In genomic region chr5:35888959-35889358, GRCm38 (mm10) we compare ENCODE assay signal across 12 mouse cellular contexts. TPM values are rescaled to one million over a fixed set of nuclear protein-coding genes. Genes with fewer than 3 reads are reported as not detected.
DNase-seq lines count a peak whose midpoint lies in the region; ATAC-seq and TF ChIP-seq lines count a peak whose summit lies in the region.
"Had no signal": no experiment of that assay in that cellular context is flagged by ENCODE, and none has a peak within 500 bp of the region (broad histone marks: within the 10 kb centered on the region; RNA-seq: fewer than 3 reads in every experiment).

No protein-coding gene starts in this region.

- no peaks in the 10 kb centered on the region for H3K36me3 ChIP-seq in heart, adult 2 months (ENCODE audit: control insufficient read depth, insufficient read depth, low read length)
- no peaks in the 10 kb centered on the region for H3K36me3 ChIP-seq in heart, embryonic 12.5 days
- H3K36me3 ChIP-seq in lung, embryonic 14.5 days (ENCODE audit: insufficient read depth): no peaks in the 10 kb centered on the region
- H3K36me3 ChIP-seq: liver, embryonic 15.5 days had no signal

- no peaks in the 10 kb centered on the region for H3K9me3 ChIP-seq in heart, embryonic 12.5 days (replicated peaks)
- no peaks in the 10 kb centered on the region for H3K9me3 ChIP-seq in lung, embryonic 14.5 days (ENCODE audit: low read depth, low read length)
- H3K9me3 ChIP-seq: liver, embryonic 15.5 days had no signal

- intact Hi-C loops in heart, adult 2 months (cut with DNase I): loop anchor here (1.0 kb wide), 1 partner anchor 86 kb away; no protein-coding TSS in a partner anchor

- TF ChIP-seq POLR2A in heart, adult 2 months (IDR thresholded peaks at IDR 0.05; ENCODE audit: insufficient read depth, low read depth, low read length): no peak

- no peak overlapping the region for H3K4me2 ChIP-seq in heart, embryonic 12.5 days
- no peak overlapping the region for H3K4me2 ChIP-seq in lung, embryonic 14.5 days
- H3K4me2 ChIP-seq: liver, embryonic 15.5 days had no signal

- TF ChIP-seq CTCF in heart, adult 2 months (IDR thresholded peaks at IDR 0.05): peak; percentile 84
- peak; percentile 80 for TF ChIP-seq CTCF in lung, embryonic 14.5 days (IDR thresholded peaks at IDR 0.05; ENCODE audit: low read depth)

- H3K27ac ChIP-seq in heart, adult 2 months: no peak overlapping the region
- no peak overlapping the region for H3K27ac ChIP-seq in heart, embryonic 12.5 days (ENCODE audit: poor library complexity, severe bottlenecking)
- H3K27ac ChIP-seq in lung, embryonic 14.5 days (ENCODE audit: low read depth): no peak overlapping the region
- H3K27ac ChIP-seq: liver, embryonic 15.5 days had no signal

- H3K79me2 ChIP-seq in heart, adult 2 months (replicated peaks; ENCODE audit: control insufficient read depth, insufficient read depth, low read length): no peaks in the 10 kb centered on the region

- no peak for DNase-seq in heart, adult 2 months
- DNase-seq in lung, embryonic 14.5 days: peak; percentile 79
- no peak for DNase-seq in lung, postnatal 25 days (ENCODE audit: low spot score)
- peak; percentile 61 for DNase-seq in R1 (ENCODE audit: low read depth, low spot score)
- DNase-seq in right cerebral cortex, postnatal 10 days (ENCODE audit: low spot score in 2 of 2): no peak
- DNase-seq in thymus, postnatal 10 days (ENCODE audit: low spot score in 2 of 2): no peak
- DNase-seq: right cerebral cortex, postnatal 25 days; thymus, postnatal 4 days had no signal

- TF ChIP-seq EP300 in heart, adult 2 months (IDR thresholded peaks at IDR 0.05; ENCODE audit: insufficient read depth, low read depth, low read length): peak; percentile 55; the same call in 1 of the 2 replicates

- peaks cover 2% of the 10 kb centered on the region; the same call in 1 of the 2 replicates for H3K4me1 ChIP-seq in heart, adult 2 months (ENCODE audit: control insufficient read depth, insufficient read depth, low read length)
- H3K4me1 ChIP-seq in heart, embryonic 12.5 days (replicated peaks): no peaks in the 10 kb centered on the region
- H3K4me1 ChIP-seq in lung, embryonic 14.5 days (ENCODE audit: insufficient read depth): no peaks in the 10 kb centered on the region

- 44% methylated on average over 9 of the region's 9 CpGs for WGBS in heart, adult 2 months
- 43% methylated on average over 9 of the region's 9 CpGs for WGBS in heart, embryonic 12.5 days
- WGBS in lung, embryonic 14.5 days: 48% methylated on average over 9 of the region's 9 CpGs

- H3K27me3 ChIP-seq in heart, adult 2 months (ENCODE audit: control insufficient read depth, insufficient read depth, low read length): no peaks in the 10 kb centered on the region
- H3K27me3 ChIP-seq in heart, embryonic 12.5 days (replicated peaks): no peaks in the 10 kb centered on the region
- H3K27me3 ChIP-seq in lung, embryonic 14.5 days (ENCODE audit: insufficient read depth, low read length): no peaks in the 10 kb centered on the region

- no peak for ATAC-seq in heart, embryonic 12.5 days (ENCODE audit: insufficient number of reproducible peaks, low FRiP score)
- ATAC-seq in lung, embryonic 14.5 days (ENCODE audit: insufficient read depth): no peak
- peak; percentile 33 for ATAC-seq in megakaryocyte progenitor cell, adult 5-6 weeks (replicated peaks; ENCODE audit: poor library complexity)
- ATAC-seq: forebrain, embryonic 16.5 days had no signal

- no peak overlapping the region for H3K4me3 ChIP-seq in heart, adult 2 months
- no peak overlapping the region for H3K4me3 ChIP-seq in heart, embryonic 12.5 days
- no peak overlapping the region for H3K4me3 ChIP-seq in lung, embryonic 14.5 days (ENCODE audit: low read depth, low read length)
- H3K4me3 ChIP-seq: liver, embryonic 15.5 days had no signal

- no peak overlapping the region for H3K9ac ChIP-seq in heart, adult 2 months (ENCODE audit: low read depth, low read length)
- no peak overlapping the region for H3K9ac ChIP-seq in heart, embryonic 12.5 days
- H3K9ac ChIP-seq in lung, embryonic 14.5 days: no peak overlapping the region
- H3K9ac ChIP-seq: liver, embryonic 15.5 days had no signal

RNA-seq across cellular contexts. Expression of gene Afap1, which starts 4.2 kb away (rescaled TPM):
- total RNA-seq in heart, adult 2 months (2021): 10 to 100 TPM; 18.7 to 20.6 TPM
- 11.5 and 13.6 TPM in 2 replicates for polyA plus RNA-seq in heart, adult 2 months (2012; rRNA removed)
- polyA plus RNA-seq in heart, embryonic 12.5 days (2016; fragmentation: Nextera tagmentation; extraction: Ambion mirVana): 30.5 and 33.1 TPM in 2 replicates
- 19.4 and 19.7 TPM in 2 replicates for polyA plus RNA-seq in lung, embryonic 14.5 days (2014; fragmentation: Nextera tagmentation; extraction: Ambion mirVana)
- total RNA-seq in megakaryocyte progenitor cell, adult 5-6 weeks (2015): 27.9 and 31.9 TPM in 2 replicates
- 15.5 and 16.8 TPM in 2 replicates for total RNA-seq in megakaryocyte progenitor cell, adult 5-6 weeks (2017)

Comparison
In these comparisons a context has a peak if more than half of its experiments do, and no peak if none do; other contexts are left out.
1. DNase-seq: peak in lung, embryonic 14.5 days (single experiment) and R1 (single experiment); none in heart, adult 2 months (0 of 2), lung, postnatal 25 days (single experiment), right cerebral cortex, postnatal 10 days (0 of 2) and thymus, postnatal 10 days (0 of 2).